Mouse (Mus musculus) lung, adult 2 months (tissue): Measurements from ENCODE around the gene Klk7. TPM values are rescaled to one million over a fixed set of nuclear protein-coding genes. Genes with fewer than 3 reads are reported as not detected.

ENCODE experiments used
- DNase-seq: peaks from one replicate; pipeline ENCODE4 v3.0.0; 2022
- H3K4me1 ChIP-seq: fragments of 200-500 bp; 2 replicates; pipeline ENCODE4 v1.6.1; 2011; ENCODE audit warnings: low read length; ENCODE audit not compliant: control insufficient read depth, insufficient read depth
- H3K4me3 ChIP-seq: fragments of 200-500 bp; replicated peaks from 2 replicates; pipeline ENCODE3; 2011; ENCODE audit warnings: low read depth, mild to moderate bottlenecking, control low read depth, low read length; ENCODE audit errors: extremely low read depth
- CTCF ChIP-seq: fragments of 200-500 bp; IDR thresholded peaks from 2 replicates; pipeline ENCODE4 v1.5.1; 2011; ENCODE audit warnings: mild to moderate bottlenecking, low read length, control low read depth; ENCODE audit not compliant: insufficient read depth
- POLR2A ChIP-seq: fragments of 200-500 bp; IDR thresholded peaks from 2 replicates; pipeline ENCODE4 v1.6.1; 2011; ENCODE audit warnings: low read depth, mild to moderate bottlenecking, control low read depth, low read length, borderline replicate concordance; ENCODE audit errors: extremely low read depth
- WGBS: fragments of 180-500 bp; shearing (Covaris S2); methylation state at CpG from one replicate; pipeline ENCODE4 v1.1.7; 2018; 5-methylcytosine and 5-hydroxymethylcytosine counted together
- polyA plus RNA-seq: library from polyadenylated mRNA; depleted of rRNA; stranded (reverse); fragments of >200 nt; gene quantifications from 2 replicates; pipeline ENCODE4 v1.2.3, GENCODE M21; 2012

Gene Klk7
- polyA plus RNA-seq, 1 experiment: 4.6 TPM

- Histone ChIP-seq H3K4me3 (no peak overlapping the region), H3K4me1 (no peaks in the 10 kb centered on the region)
- 78% methylated on average over 5 of the region's 5 CpGs for WGBS
- TF ChIP-seq CTCF (no peak), POLR2A (no peak)
- peak; percentile 0 for DNase-seq
Observed at GRCm38 (mm10) chr7:43776506-43776905, 34.6 kb upstream of the Klk7 start.

DNA sequence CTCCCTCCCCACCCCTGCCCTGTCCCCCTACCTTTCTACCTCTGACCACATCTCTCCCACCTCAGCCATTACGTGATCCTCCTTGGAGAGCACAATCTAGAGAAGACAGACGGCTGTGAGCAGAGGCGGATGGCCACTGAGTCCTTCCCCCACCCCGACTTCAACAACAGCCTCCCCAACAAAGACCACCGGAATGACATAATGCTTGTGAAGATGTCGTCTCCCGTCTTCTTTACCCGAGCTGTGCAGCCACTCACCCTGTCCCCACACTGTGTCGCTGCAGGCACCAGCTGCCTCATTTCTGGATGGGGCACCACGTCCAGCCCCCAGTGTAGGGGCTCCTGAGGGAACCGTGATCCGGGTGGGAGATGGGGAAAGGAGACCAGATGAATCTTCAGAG is 33.7 kb upstream of the Klk7 start:
- no peak for TF ChIP-seq CTCF
- no peak for TF ChIP-seq POLR2A
- Histone ChIP-seq H3K4me1 (no peaks in the 10 kb centered on the region), H3K4me3 (no peak overlapping the region)
- 86% methylated on average over 12 of the region's 12 CpGs for WGBS
- peak; percentile 1 for DNase-seq

DNA sequence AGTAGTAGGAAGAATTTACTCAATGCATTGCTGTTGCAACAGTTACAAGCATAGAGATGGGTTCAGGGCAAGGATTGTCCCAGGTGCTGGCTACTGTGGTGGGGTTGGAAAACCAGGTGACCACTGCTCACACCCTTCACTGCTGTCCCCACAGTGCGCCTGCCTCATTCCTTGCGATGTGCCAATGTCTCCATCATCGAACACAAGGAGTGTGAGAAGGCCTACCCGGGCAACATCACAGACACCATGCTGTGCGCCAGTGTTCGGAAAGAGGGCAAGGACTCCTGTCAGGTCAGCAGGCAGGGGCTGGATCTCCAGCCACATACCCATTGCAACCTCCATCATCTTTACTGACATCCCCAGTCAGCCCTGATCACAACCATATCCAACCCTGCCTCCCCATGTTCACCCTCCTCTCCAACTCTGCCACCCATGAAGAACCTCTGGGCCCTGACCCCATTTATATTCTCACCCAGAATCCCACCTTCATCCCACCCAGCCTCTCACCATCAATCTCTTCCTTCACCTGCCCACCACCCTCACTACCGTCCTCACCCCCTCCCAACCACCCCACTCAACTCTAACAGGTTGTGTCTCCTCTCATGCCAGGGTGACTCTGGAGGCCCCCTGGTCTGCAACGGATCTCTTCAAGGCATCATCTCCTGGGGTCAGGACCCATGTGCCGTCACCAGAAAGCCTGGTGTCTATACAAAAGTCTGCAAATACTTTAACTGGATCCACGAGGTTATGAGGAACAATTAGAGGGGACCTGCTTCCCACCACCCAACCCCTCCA is 32.7 kb upstream of the Klk7 start:
- peak; percentile 0 for DNase-seq
- TF ChIP-seq POLR2A (no peak), CTCF (no peak)
- H3K4me3 ChIP-seq: no peak overlapping the region
- H3K4me1 ChIP-seq: no peaks in the 10 kb centered on the region
- WGBS: 88% methylated on average over 10 of the region's 10 CpGs

DNA sequence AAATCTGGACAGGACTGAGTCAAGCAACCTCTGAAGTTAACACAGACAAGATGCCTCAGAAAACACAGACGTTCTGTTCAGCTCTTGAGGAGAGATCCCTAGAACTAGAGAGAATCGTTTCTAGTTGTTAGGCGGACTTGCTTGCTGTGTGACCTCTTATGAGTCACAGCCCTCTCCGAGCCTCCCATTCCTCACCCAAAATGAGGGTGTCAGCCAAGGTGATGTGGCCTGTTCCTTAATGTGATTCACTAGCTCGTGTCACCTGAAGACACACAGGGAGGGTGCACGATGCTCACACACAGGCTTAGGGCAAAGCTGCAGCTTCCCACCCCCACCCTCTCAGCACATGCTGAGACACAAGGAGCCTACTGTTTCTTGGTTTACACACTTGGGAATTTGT is 30.9 kb upstream of the Klk7 start:
- 40% methylated on average over 6 of the region's 6 CpGs for WGBS
- TF ChIP-seq CTCF (no peak), POLR2A (no peak)
- no peak for DNase-seq
- no peaks in the 10 kb centered on the region for H3K4me1 ChIP-seq
- H3K4me3 ChIP-seq: no peak overlapping the region

DNA sequence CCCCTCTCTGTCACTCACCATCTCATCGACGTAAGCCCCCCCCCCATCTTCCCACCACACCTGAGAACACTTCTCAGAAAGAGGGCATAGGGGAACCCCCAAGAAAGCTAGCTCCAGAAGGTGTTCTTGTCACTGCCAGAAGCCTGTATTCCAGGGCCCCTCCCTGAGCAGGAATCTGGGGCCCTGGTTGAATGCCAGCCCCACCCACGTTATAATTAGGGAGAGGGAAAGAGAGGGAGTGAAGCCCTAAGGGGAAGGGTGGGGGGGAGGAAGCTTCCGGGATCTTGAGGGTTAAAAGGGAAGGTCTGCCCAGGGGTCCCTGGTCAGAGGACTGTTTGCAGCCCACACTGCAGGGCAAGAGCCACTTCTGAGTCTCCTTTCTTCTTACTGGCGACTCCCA is 30.3 kb upstream of the Klk7 start, which contains the start of gene Klk10:
Klk10 (plus strand) TSS at position 290 of the 400 bp plus-strand sequence.
- 36% methylated on average over 5 of the region's 5 CpGs for WGBS
- Histone ChIP-seq H3K4me3 (no peak within 1 kb of the TSS), H3K4me1 (no peaks in the 10 kb centered on the region)
- no peak for TF ChIP-seq POLR2A
- no peak for TF ChIP-seq CTCF
- DNase-seq: no peak

GRCm38 (mm10) chr7:43781541-43781940 is 29.6 kb upstream of the Klk7 start:
- DNase-seq: no peak
- Histone ChIP-seq H3K4me3 (no peak overlapping the region), H3K4me1 (no peaks in the 10 kb centered on the region)
- TF ChIP-seq CTCF: no peak
- TF ChIP-seq POLR2A: no peak
- 86% methylated on average over 11 of the region's 11 CpGs for WGBS

- H3K4me1 ChIP-seq: no peaks in the 10 kb centered on the region
- TF ChIP-seq CTCF (peak; percentile 78), POLR2A (no peak)
- peak overlapping the region; percentile 6 for H3K4me3 ChIP-seq
- DNase-seq: peak; percentile 86
- 9% methylated on average over 36 of the region's 36 CpGs for WGBS
Observed at GRCm38 (mm10) chr7:43782275-43783265, 28.5 kb upstream of the Klk7 start.

- no peak for DNase-seq
- WGBS: 87% methylated on average over 1 of the region's 1 CpGs
- H3K4me1 ChIP-seq: no peaks in the 10 kb centered on the region
- H3K4me3 ChIP-seq: no peak overlapping the region
- TF ChIP-seq POLR2A: no peak
- 0 out of 2 replicates have a peak, but pooled peaks have one; percentile 13 for TF ChIP-seq CTCF
Observed at GRCm38 (mm10) chr7:43785286-43785685, 25.8 kb upstream of the Klk7 start.

- 57% methylated on average over 3 of the region's 3 CpGs for WGBS
- DNase-seq: no peak
- Histone ChIP-seq H3K4me3 (no peak overlapping the region), H3K4me1 (no peaks in the 10 kb centered on the region)
- TF ChIP-seq CTCF: no peak
- no peak for TF ChIP-seq POLR2A
Observed at GRCm38 (mm10) chr7:43788096-43788495, 23.0 kb upstream of the Klk7 start.

DNA sequence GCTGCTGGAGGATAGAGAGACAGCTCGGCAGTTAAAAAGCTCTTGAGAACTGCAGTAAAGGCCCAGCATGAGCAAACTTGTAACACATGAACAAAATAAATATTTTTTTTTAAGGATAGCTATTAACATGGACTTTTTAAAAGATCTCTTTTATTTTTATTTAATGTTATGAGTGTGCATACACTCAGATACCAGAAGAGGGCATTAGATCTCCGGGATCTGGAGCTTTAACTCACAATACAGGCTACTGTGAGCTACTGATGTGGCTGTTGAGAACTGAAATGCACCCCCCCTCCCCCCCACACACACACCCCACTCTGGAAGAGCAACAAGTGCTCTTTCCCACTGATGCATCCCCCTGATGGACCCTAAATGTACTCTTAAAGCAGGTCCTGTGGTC is 21.8 kb upstream of the Klk7 start:
- no peak overlapping the region for H3K4me3 ChIP-seq
- no peak for TF ChIP-seq POLR2A
- TF ChIP-seq CTCF: no peak
- DNase-seq: no peak
- 57% methylated on average over 2 of the region's 2 CpGs for WGBS
- no peaks in the 10 kb centered on the region for H3K4me1 ChIP-seq
